Mouse (Mus musculus) forebrain, embryonic 10.5 days (tissue): Measurements from ENCODE around the gene Pacs2. TPM values are rescaled to one million over a fixed set of nuclear protein-coding genes. Genes with fewer than 3 reads are reported as not detected.

Experiments
- DNase-seq: peaks from one replicate; pipeline ENCODE4 v3.0.0-alpha.2; 2017; ENCODE audit warnings: low spot score; ENCODE audit errors: extremely low spot score
- H3K27ac ChIP-seq: fragments of 300-500 bp; sonication (generic); 2 replicates; pipeline ENCODE4 v1.5.1; 2016; ENCODE audit warnings: mild to moderate bottlenecking
- H3K27me3 ChIP-seq: fragments of 300-500 bp; sonication (generic); 2 replicates; pipeline ENCODE4 v1.6.1; 2016; ENCODE audit warnings: mild to moderate bottlenecking; ENCODE audit not compliant: poor library complexity, severe bottlenecking
- H3K36me3 ChIP-seq: fragments of 300-500 bp; sonication (generic); replicated peaks from 2 replicates; pipeline ENCODE4 v1.6.1; 2016; ENCODE audit warnings: mild to moderate bottlenecking, moderate library complexity
- H3K4me1 ChIP-seq: fragments of 300-500 bp; sonication (generic); 2 replicates; pipeline ENCODE4 v1.6.1; 2016
- H3K4me3 ChIP-seq: fragments of 300-500 bp; sonication (generic); 2 replicates; pipeline ENCODE4 v1.5.1; 2016; ENCODE audit warnings: mild to moderate bottlenecking, moderate library complexity
- H3K9me3 ChIP-seq: fragments of 300-500 bp; sonication (generic); 2 replicates; pipeline ENCODE4 v1.6.1; 2016; ENCODE audit warnings: mild to moderate bottlenecking, moderate library complexity
- WGBS: fragments of 180-500 bp; shearing (Covaris S2); methylation state at CpG from one replicate; pipeline ENCODE4 v1.1.7; 2016; 5-methylcytosine and 5-hydroxymethylcytosine counted together
- polyA plus RNA-seq: library from polyadenylated mRNA; unstranded; fragments of >200 nt; fragmentation: Nextera tagmentation; extraction: Ambion mirVana; gene quantifications from 2 replicates; pipeline ENCODE4 v1.2.1, GENCODE M21; 2016

The Pacs2 gene
- polyA plus RNA-seq, 1 experiment from 2014 or later, result 18.3 TPM

DNA sequence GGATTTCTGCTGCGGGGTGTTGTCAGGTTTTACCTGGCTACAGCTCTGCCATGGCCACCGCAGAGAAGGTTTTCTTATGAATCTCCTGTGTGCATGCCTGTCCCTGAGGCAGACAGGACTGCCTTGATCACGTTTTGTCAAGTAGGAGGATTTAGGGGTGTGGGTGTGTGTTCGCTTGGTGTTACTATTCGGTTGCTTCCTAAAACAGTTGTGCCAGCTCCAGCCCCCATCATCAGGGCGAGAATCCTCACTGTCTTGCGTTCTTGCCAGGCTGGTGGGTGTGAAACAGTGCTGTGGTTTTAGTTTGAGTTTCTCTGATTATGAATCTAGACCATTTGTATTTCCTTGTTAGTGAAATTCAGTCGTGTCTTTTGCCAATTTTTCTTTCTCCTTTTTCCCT lies 2.7 kb downstream of the Pacs2 start:
- Histone ChIP-seq H3K9me3 (no peaks in the 10 kb centered on the region), H3K4me1 (peaks cover 49% of the 10 kb centered on the region), H3K27ac (peak overlapping the region; percentile 41; the same call in 1 of the 2 replicates), H3K36me3 (peaks cover 32% of the 10 kb centered on the region), H3K4me3 (no peak overlapping the region), H3K27me3 (no peaks in the 10 kb centered on the region)
- WGBS, result 75% methylated on average over 8 of the region's 8 CpGs
- no peak for DNase-seq

- Histone ChIP-seq H3K4me3 (no peak overlapping the region), H3K9me3 (no peaks in the 10 kb centered on the region), H3K27me3 (no peaks in the 10 kb centered on the region), H3K36me3 (peaks cover 33% of the 10 kb centered on the region), H3K27ac (no peak overlapping the region), H3K4me1 (peaks cover 46% of the 10 kb centered on the region)
- DNase-seq, result no peak
- WGBS, result 88% methylated on average over 9 of the region's 9 CpGs
Observed at GRCm38 (mm10) chr12:113017429-113017984, 3.2 kb downstream of the Pacs2 start.

DNA sequence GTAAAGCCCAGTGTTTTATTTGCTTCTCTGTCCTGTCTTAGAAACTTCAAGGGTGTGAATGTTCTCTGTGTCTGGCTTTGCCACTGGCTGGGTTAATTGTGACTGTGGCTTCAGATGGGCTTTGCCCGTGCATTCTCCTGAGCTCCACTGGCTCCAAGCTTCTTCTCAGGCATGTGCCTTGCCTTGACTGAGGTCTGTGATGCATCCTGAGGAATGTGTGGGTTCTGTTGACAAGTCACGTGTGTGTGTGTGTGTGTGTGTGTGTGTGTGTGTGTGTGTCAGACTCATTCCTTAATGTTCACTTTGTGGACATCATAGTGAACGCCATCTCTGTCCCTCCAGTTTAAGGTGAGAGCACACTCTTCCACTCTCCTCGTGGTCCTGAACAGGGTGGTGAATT lies 4.5 kb downstream of the Pacs2 start:
- H3K27ac ChIP-seq, result no peak overlapping the region
- 85% methylated on average over 4 of the region's 4 CpGs for WGBS

DNA sequence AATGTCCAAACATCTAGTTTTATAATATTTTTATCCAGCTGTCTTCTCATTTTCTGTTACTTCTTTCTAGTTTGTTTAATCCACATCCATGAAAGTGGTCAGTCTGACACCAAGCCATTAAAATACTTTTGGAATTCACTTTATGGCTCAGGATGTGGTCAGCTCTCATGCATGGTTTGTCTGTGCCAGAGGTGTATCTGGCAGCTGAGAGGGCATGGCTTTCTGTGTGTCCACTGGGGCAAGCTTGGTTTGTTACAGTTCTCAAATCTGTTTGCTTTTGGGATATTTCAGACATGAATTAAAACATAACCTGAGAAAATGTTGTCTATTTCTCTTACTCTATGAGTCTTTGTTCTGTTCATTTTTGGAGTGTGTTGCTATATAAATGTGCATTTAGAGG lies 7.2 kb downstream of the Pacs2 start:
- Histone ChIP-seq H3K36me3 (peaks cover 67% of the 10 kb centered on the region), H3K9me3 (no peaks in the 10 kb centered on the region), H3K4me1 (peaks cover 12% of the 10 kb centered on the region), H3K27me3 (no peaks in the 10 kb centered on the region), H3K27ac (no peak overlapping the region), H3K4me3 (no peak overlapping the region)
- no peak for DNase-seq

More for the DNA sequence above, 4.5 kb downstream of the Pacs2 start:
- H3K36me3 ChIP-seq, result peaks cover 41% of the 10 kb centered on the region
- H3K4me3 ChIP-seq, result no peak overlapping the region
- H3K4me1 ChIP-seq, result peaks cover 34% of the 10 kb centered on the region
- DNase-seq, result no peak
- no peaks in the 10 kb centered on the region for H3K27me3 ChIP-seq
- H3K9me3 ChIP-seq, result no peaks in the 10 kb centered on the region

GRCm38 (mm10) chr12:113023082-113023481 lies 8.8 kb downstream of the Pacs2 start:
- WGBS, result 86% methylated on average over 4 of the region's 4 CpGs
- no peak for DNase-seq
- Histone ChIP-seq H3K27ac (no peak overlapping the region), H3K9me3 (no peaks in the 10 kb centered on the region), H3K4me1 (peaks cover 10% of the 10 kb centered on the region), H3K36me3 (peaks cover 80% of the 10 kb centered on the region), H3K27me3 (no peaks in the 10 kb centered on the region), H3K4me3 (no peak overlapping the region)

DNA sequence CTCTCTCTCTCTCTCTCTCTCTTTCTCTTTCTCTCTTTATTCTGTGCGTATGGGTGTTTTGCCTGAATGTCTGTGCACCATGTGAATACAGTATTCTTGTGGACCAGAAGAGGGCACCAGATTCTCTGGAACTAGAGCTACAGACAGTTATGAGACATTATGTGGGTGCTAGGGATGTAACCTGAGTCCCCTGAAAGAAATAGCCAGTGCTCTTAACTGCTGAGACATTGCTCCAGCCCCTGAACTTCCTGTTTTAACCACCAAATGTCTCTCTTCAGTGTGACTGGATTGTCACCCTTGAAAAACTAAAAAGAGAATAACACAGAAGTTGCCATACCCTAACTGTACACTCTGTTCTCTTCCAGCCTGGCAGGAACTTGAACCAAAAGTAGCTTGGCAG lies 12.2 kb downstream of the Pacs2 start:
- Histone ChIP-seq H3K27me3 (no peaks in the 10 kb centered on the region), H3K27ac (no peak overlapping the region), H3K4me3 (no peak overlapping the region), H3K36me3 (peaks cover 60% of the 10 kb centered on the region), H3K4me1 (peaks cover 26% of the 10 kb centered on the region), H3K9me3 (no peaks in the 10 kb centered on the region)
- WGBS, result 100% methylated on average over 1 of the region's 1 CpGs
- DNase-seq, result no peak

DNA sequence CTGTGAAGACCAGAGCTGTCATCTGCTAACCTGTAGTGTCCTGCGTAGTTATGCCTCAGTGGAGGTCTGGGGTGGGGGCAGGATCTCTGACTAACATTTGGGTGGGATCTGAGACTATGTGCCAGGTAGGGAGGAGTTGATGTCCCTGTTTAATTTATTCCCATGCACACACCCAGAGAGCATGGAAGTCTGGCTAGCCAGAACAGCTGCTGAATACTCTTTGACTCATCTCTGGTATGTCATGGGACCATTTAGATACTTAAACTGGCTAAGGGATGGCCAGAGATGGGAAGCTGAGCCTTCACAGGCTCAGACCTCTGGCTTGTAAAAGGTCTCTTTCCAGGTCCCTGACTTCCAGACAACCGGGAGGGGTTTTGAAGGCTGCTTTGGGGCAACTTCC lies 13.2 kb downstream of the Pacs2 start:
- H3K4me1 ChIP-seq, result peaks cover 35% of the 10 kb centered on the region
- no peaks in the 10 kb centered on the region for H3K27me3 ChIP-seq
- H3K9me3 ChIP-seq, result no peaks in the 10 kb centered on the region
- H3K4me3 ChIP-seq, result no peak overlapping the region
- peaks cover 57% of the 10 kb centered on the region for H3K36me3 ChIP-seq
- WGBS, result 94% methylated on average over 2 of the region's 2 CpGs
- DNase-seq, result no peak
- 0 out of 2 replicates have a peak overlapping the region, but pooled peaks have one; percentile 13 for H3K27ac ChIP-seq

DNA sequence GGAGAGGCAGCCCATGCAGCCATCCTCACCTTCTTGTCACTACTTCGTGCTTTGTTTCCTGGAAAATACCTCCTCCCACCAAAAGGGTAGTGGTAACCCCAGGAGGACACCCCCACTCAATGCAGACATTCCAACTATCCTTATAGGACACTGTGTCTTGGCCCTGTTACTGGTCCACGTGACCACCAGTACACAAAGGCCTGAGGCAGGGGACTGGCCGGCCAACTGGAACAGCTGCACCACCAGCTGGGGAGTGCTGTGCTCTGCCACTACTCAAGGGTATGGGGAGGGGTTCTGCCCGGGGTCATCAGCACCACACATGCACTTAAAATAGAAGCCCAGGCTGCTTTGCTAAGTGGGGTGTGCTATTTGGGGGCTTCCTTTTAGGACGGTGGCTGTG lies 13.8 kb downstream of the Pacs2 start:
- 63% methylated on average over 5 of the region's 5 CpGs for WGBS
- H3K27ac ChIP-seq, result 0 out of 2 replicates have a peak overlapping the region, but pooled peaks have one; percentile 13
- DNase-seq, result no peak
- peaks cover 54% of the 10 kb centered on the region for H3K36me3 ChIP-seq
- no peak overlapping the region for H3K4me3 ChIP-seq
- H3K4me1 ChIP-seq, result peaks cover 41% of the 10 kb centered on the region
- H3K27me3 ChIP-seq, result no peaks in the 10 kb centered on the region
- no peaks in the 10 kb centered on the region for H3K9me3 ChIP-seq

DNA sequence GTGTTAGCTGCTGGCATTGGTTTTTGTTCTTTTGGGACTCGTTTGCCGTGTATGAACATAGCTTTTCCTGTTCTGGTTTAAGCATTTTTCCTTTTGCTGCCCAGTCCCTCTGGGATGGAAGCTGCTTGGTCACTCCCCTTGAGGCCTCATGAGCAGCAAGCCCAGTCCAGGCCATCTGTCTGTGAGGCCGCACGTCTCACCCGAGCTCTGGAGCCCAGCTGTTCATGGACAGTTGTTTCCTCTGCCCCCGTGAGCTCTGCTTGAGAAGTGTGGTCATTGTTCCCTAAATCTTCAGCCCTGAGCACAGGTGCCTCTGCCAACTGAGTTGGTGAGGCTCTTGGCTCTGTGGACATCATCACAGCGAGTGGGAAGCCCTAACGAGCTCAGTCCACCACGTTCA lies 14.6 kb downstream of the Pacs2 start:
- DNase-seq, result no peak
- peaks cover 44% of the 10 kb centered on the region for H3K4me1 ChIP-seq
- WGBS, result 86% methylated on average over 9 of the region's 9 CpGs
- H3K4me3 ChIP-seq, result no peak overlapping the region
- peaks cover 47% of the 10 kb centered on the region for H3K36me3 ChIP-seq
- H3K9me3 ChIP-seq, result no peaks in the 10 kb centered on the region
- H3K27ac ChIP-seq, result peak overlapping the region; percentile 53
- no peaks in the 10 kb centered on the region for H3K27me3 ChIP-seq

DNA sequence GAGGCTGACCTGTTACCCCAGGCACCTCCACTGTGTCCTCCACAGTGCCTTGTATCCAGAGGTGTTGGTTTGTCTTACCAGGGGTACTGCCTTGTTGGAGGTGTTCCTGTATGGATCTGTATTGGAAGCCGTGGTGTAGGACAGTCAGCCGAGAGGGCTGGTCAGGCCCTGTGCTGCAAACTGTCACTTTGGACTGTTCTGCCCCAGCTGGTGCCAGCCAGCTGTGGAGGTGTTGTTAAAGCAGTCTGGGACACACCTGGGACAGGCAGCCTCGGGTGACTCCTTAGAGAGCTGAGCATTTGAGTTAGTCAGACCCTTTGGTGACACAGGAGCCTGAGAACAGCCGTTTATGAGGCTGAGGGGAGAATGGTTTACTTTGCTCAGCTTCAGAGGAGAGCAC lies 15.7 kb downstream of the Pacs2 start:
- no peaks in the 10 kb centered on the region for H3K9me3 ChIP-seq
- no peak overlapping the region for H3K27ac ChIP-seq
- DNase-seq, result no peak
- H3K27me3 ChIP-seq, result no peaks in the 10 kb centered on the region
- H3K4me1 ChIP-seq, result peaks cover 46% of the 10 kb centered on the region
- H3K36me3 ChIP-seq, result peaks cover 38% of the 10 kb centered on the region
- 87% methylated on average over 4 of the region's 4 CpGs for WGBS
- no peak overlapping the region for H3K4me3 ChIP-seq

- Histone ChIP-seq H3K4me3 (no peak overlapping the region), H3K9me3 (no peaks in the 10 kb centered on the region), H3K4me1 (peaks cover 46% of the 10 kb centered on the region), H3K36me3 (peaks cover 28% of the 10 kb centered on the region), H3K27ac (0 out of 2 replicates have a peak overlapping the region, but pooled peaks have one; percentile 20), H3K27me3 (no peaks in the 10 kb centered on the region)
- 88% methylated on average over 9 of the region's 9 CpGs for WGBS
- no peak for DNase-seq
Observed at GRCm38 (mm10) chr12:113030993-113031392, 16.7 kb downstream of the Pacs2 start.

GRCm38 (mm10) chr12:113031441-113031840 lies 17.1 kb downstream of the Pacs2 start:
- H3K4me1 ChIP-seq, result peaks cover 46% of the 10 kb centered on the region
- no peaks in the 10 kb centered on the region for H3K9me3 ChIP-seq
- no peak for DNase-seq
- H3K4me3 ChIP-seq, result no peak overlapping the region
- H3K27me3 ChIP-seq, result no peaks in the 10 kb centered on the region
- H3K27ac ChIP-seq, result no peak overlapping the region
- WGBS, result 91% methylated on average over 6 of the region's 6 CpGs
- peaks cover 25% of the 10 kb centered on the region for H3K36me3 ChIP-seq

DNA sequence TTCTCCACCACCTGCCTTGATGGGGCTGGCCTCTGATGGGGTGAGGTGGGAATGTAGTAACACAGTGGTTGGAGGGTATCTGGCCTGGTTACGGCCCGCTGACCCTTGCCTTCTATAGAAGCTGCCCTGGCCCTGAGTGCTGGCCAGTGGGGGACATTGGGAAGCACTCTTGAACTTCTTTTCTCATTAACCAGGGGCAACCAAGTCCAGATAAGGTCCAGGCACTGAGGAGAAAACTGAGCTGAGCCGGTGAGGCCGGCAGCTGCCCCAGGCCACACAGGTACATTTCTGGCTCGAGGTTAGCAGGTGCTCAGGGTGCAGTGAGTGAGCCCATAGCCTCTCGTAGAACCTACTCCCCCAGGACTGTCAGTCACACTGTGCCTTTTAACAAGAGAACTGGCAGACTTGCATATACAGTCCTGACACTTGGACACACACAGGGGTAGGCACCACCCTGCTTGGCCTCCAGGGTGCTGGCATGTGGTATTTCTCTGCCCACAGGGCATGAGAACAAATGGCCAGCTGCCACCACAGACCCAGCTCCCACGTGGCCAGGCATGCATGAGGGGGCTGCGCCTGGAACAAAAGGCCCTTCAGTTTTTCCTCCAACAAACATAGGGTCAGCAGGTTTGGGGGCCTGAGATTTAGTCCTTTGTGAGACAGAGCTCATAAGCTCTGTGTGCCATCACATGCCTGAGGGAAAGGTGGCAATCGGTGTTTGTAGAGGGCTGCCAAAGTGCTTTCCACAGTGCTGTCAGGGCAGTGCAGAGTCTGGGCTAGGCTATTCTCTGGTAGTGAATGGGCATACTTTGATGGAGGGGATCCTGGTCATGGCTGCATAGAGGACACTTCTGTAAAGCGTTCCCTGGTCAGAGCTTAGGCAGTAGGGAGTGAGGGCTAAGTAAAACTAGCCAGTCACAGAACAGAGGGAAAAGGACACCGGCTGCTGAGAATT lies 18.3 kb downstream of the Pacs2 start:
- peak overlapping the region; percentile 51; the same call in 1 of the 2 replicates for H3K27ac ChIP-seq
- DNase-seq, result no peak
- 82% methylated on average over 11 of the region's 11 CpGs for WGBS
- H3K36me3 ChIP-seq, result peaks cover 14% of the 10 kb centered on the region
- H3K4me1 ChIP-seq, result peaks cover 41% of the 10 kb centered on the region
- H3K27me3 ChIP-seq, result no peaks in the 10 kb centered on the region
- H3K4me3 ChIP-seq, result no peak overlapping the region
- no peaks in the 10 kb centered on the region for H3K9me3 ChIP-seq
